Mouse (Mus musculus) ES-Bruce4 (cell line): ENCODE data around the gene Prr5l.

Source experiments
- CTCF ChIP-seq: IDR thresholded peaks from one replicate; pipeline ENCODE4 v1.8.1; 2011; ENCODE audit warnings: low read depth, low read length
- EP300 ChIP-seq: IDR thresholded peaks from 2 replicates; pipeline ENCODE4 v1.6.1; 2011; ENCODE audit warnings: low read depth, low read length; ENCODE audit not compliant: insufficient read depth
- POLR2A ChIP-seq: IDR thresholded peaks from one replicate; pipeline ENCODE4 v1.8.1; 2011; ENCODE audit warnings: low read length; ENCODE audit not compliant: insufficient read depth

GRCm38 (mm10) chr2:101829013-101829412 is 53.8 kb downstream of the Prr5l start:
- TF ChIP-seq CTCF (no peak), EP300 (no peak), POLR2A (no peak)
